In the genomic region with DNA sequence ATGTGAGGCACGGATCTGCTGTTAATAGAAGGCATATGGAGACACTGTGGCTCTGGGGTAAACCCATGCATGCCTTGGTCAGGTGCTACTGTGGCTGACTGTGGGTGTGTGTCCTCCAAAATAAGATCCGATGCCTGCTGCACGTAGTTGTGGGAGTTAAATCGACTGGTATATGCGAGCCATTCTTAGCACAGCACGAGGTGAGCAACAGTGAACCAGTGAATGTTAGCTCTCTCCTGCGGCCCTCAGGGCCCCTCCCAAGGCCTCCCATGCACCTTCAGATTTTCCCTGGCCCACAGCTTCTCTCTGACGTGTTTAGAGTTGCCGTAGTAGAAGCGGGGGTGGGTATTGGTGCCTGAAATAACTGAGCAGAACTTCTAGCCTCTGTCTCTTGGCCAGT, we compare ENCODE assay signal across 27 mouse cellular contexts. TPM values are rescaled to one million over a fixed set of nuclear protein-coding genes. Genes with fewer than 3 reads are reported as not detected.
DNase-seq lines count a peak whose midpoint lies in the region; ATAC-seq and TF ChIP-seq lines count a peak whose summit lies in the region.
"Had no signal": no experiment of that assay in that cellular context is flagged by ENCODE, and none has a peak within 500 bp of the region (broad histone marks: within the 10 kb centered on the region; RNA-seq: fewer than 3 reads in every experiment).

No protein-coding gene starts in this region.

- no peaks in the 10 kb centered on the region for H3K27me3 ChIP-seq in limb, embryonic 10.5 days (ENCODE audit: low read depth, poor library complexity, severe bottlenecking)
- H3K27me3 ChIP-seq: forebrain, embryonic 13.5 days; intestine, embryonic 15.5 days; limb, embryonic 13.5 days; lung, embryonic 15.5 days; midbrain, embryonic 15.5 days had no signal

- no peak for ATAC-seq in activated CD4-positive, CD25-positive, alpha-beta regulatory T cell, adult 4 months
- ATAC-seq: CD4-positive, CD25-positive, alpha-beta regulatory T cell, adult 4 months; forebrain, embryonic 13.5 days; hindbrain, embryonic 16.5 days; intestine, embryonic 15.5 days; midbrain, embryonic 15.5 days had no signal

- TF ChIP-seq CTCF in gastrocnemius, adult 2 months (IDR thresholded peaks at IDR 0.05) = no peak

- intact Hi-C loops in gastrocnemius, adult 2 months (cut with DNase I) = loop anchor here (10.0 kb wide), 1 partner anchor 305 kb away; no protein-coding TSS in a partner anchor
- intact Hi-C loops in gastrocnemius, postnatal 14 days (cut with DNase I; ENCODE audit: low total_unique reads) = no loop called here

- H3K36me3 ChIP-seq in limb, embryonic 10.5 days = peaks cover 65% of the 10 kb centered on the region

- H3K27ac ChIP-seq in gastrocnemius, adult 2 months = peak overlapping the region; percentile 74
- peak overlapping the region; percentile 17; the same call in 1 of the 2 replicates for H3K27ac ChIP-seq in limb, embryonic 10.5 days
- H3K27ac ChIP-seq: forebrain, embryonic 13.5 days; intestine, embryonic 15.5 days; layer of hippocampus, adult 2 months; limb, embryonic 13.5 days; lung, embryonic 15.5 days; midbrain, embryonic 10.5 days; midbrain, embryonic 15.5 days had no signal

- DNase-seq in gastrocnemius, adult 2 months = no peak
- no peak for DNase-seq in gastrocnemius, postnatal 14 days
- peak; percentile 56 for DNase-seq in right cerebral cortex, adult 18-20 months
- no peak for DNase-seq in right cerebral cortex, postnatal 10 days (ENCODE audit: low spot score in 2 of 2)
- peak; percentile 61 to 62 for DNase-seq in left cerebral cortex, adult 9 months (ENCODE audit: low spot score in 2 of 2)
- no peak for DNase-seq in limb, embryonic 10.5 days (ENCODE audit: low spot score)
- no peak for DNase-seq in layer of hippocampus, adult 9-11 months
- DNase-seq: adrenal gland, adult 2 months; adrenal gland, postnatal 36 days; cerebellum, adult 8-10 months; cerebellum, postnatal 36 days; gastrocnemius, postnatal 36 days; kidney, adult 2 months; kidney, postnatal 36 days; thymus, postnatal 4 days had no signal

- H3K4me3 ChIP-seq in gastrocnemius, adult 2 months = no peak overlapping the region
- no peak overlapping the region for H3K4me3 ChIP-seq in limb, embryonic 10.5 days
- H3K4me3 ChIP-seq: forebrain, embryonic 13.5 days; intestine, embryonic 15.5 days; layer of hippocampus, adult 2 months; limb, embryonic 13.5 days; lung, embryonic 15.5 days; midbrain, embryonic 10.5 days; midbrain, embryonic 15.5 days had no signal

- WGBS in limb, embryonic 10.5 days = 89% methylated on average over 10 of the region's 10 CpGs

- no peaks in the 10 kb centered on the region for H3K9me3 ChIP-seq in limb, embryonic 10.5 days (replicated peaks)
- H3K9me3 ChIP-seq: forebrain, embryonic 13.5 days; intestine, embryonic 15.5 days; limb, embryonic 13.5 days; lung, embryonic 15.5 days; midbrain, embryonic 10.5 days; midbrain, embryonic 15.5 days had no signal

- H3K4me1 ChIP-seq in limb, embryonic 10.5 days = peaks cover 57% of the 10 kb centered on the region
- H3K4me1 ChIP-seq: forebrain, embryonic 13.5 days; midbrain, embryonic 10.5 days; midbrain, embryonic 15.5 days had no signal

RNA-seq across cellular contexts. Expression of a gene that starts 8.9 kb away (rescaled TPM):
- total RNA-seq in gastrocnemius, adult 2 months (2021) = 100 to 1,000 TPM in 1 of 2 experiments, 10 to 100 TPM in 1; 84.2 to 104 TPM
- total RNA-seq in gastrocnemius, postnatal 14 days (2021) = 10 to 100 TPM; 61.3 to 61.8 TPM
- polyA plus RNA-seq in limb, embryonic 10.5 days (2016; fragmentation: Nextera tagmentation; extraction: Ambion mirVana) = 184 and 192 TPM in 2 replicates
- 100 to 1,000 TPM; 101 to 132 TPM for polyA plus RNA-seq in activated CD4-positive, CD25-positive, alpha-beta regulatory T cell, adult 4 months (2017; shearing (Covaris generic))

RNA-seq across cellular contexts. Expression of a gene that starts 24.4 kb away (rescaled TPM):
- total RNA-seq in gastrocnemius, adult 2 months (2021) = under 1 TPM; 0.47 to 0.61 TPM
- total RNA-seq in gastrocnemius, postnatal 14 days (2021) = under 1 TPM; 0.43 to 0.66 TPM
- 7.7 and 10.0 TPM in 2 replicates for polyA plus RNA-seq in limb, embryonic 10.5 days (2016; fragmentation: Nextera tagmentation; extraction: Ambion mirVana)
- 1 to 10 TPM; 1.5 TPM for polyA plus RNA-seq in activated CD4-positive, CD25-positive, alpha-beta regulatory T cell, adult 4 months (2017; shearing (Covaris generic))
- total RNA-seq: megakaryocyte progenitor cell, adult 5-6 weeks; neutrophil, adult 5-6 weeks had no signal

RNA-seq across cellular contexts. Expression of a gene that starts 33.7 kb away (rescaled TPM):
- total RNA-seq in gastrocnemius, adult 2 months (2021) = 10 to 100 TPM; 20.8 to 25.1 TPM
- 10 to 100 TPM; 14.6 to 15.6 TPM for total RNA-seq in gastrocnemius, postnatal 14 days (2021)
- polyA plus RNA-seq in limb, embryonic 10.5 days (2016; fragmentation: Nextera tagmentation; extraction: Ambion mirVana) = 37.7 and 39.2 TPM in 2 replicates
- polyA plus RNA-seq in activated CD4-positive, CD25-positive, alpha-beta regulatory T cell, adult 4 months (2017; shearing (Covaris generic)) = 10 to 100 TPM; 59.6 to 59.9 TPM

RNA-seq across cellular contexts. Expression of a gene that starts 41.2 kb away (rescaled TPM):
- total RNA-seq in gastrocnemius, adult 2 months (2021) = 10 to 100 TPM; 52.7 to 55.2 TPM
- 10 to 100 TPM; 45.4 to 56.3 TPM for total RNA-seq in gastrocnemius, postnatal 14 days (2021)
- polyA plus RNA-seq in limb, embryonic 10.5 days (2016; fragmentation: Nextera tagmentation; extraction: Ambion mirVana) = 31.8 and 40.6 TPM in 2 replicates
- 10 to 100 TPM; 39.6 to 55.7 TPM for polyA plus RNA-seq in activated CD4-positive, CD25-positive, alpha-beta regulatory T cell, adult 4 months (2017; shearing (Covaris generic))

Comparison
In these comparisons a context has a peak if more than half of its experiments do, and no peak if none do; other contexts are left out.
1. DNase-seq: peak in right cerebral cortex, adult 18-20 months (single experiment) and left cerebral cortex, adult 9 months (2 of 2); none in gastrocnemius, adult 2 months (single experiment), gastrocnemius, postnatal 14 days (single experiment), right cerebral cortex, postnatal 10 days (0 of 2), limb, embryonic 10.5 days (single experiment) and layer of hippocampus, adult 9-11 months (single experiment).